Mouse (Mus musculus) cerebellum, postnatal 10 days (tissue): ENCODE measurements at regions not wholly inside any gene's neighbourhood (a gene's known extent, or its start where the extent isn't known, plus 50 kb on each side); places are given as distances from the start of the nearest gene placed in this dataset.
A peak's percentile ranks its signal among the peaks of the same experiment; 100 is the strongest.

Source experiments
- DNase-seq, 2 experiments: peaks; one replicate each; pipeline ENCODE4 v3.0.0; 2021; ENCODE audit warnings: mixed read lengths in 2 of 2

GRCm38 (mm10) chr6:66255378-66255777, 279.8 kb upstream of the Mad2l1 start:
- no peak for DNase-seq

DNA sequence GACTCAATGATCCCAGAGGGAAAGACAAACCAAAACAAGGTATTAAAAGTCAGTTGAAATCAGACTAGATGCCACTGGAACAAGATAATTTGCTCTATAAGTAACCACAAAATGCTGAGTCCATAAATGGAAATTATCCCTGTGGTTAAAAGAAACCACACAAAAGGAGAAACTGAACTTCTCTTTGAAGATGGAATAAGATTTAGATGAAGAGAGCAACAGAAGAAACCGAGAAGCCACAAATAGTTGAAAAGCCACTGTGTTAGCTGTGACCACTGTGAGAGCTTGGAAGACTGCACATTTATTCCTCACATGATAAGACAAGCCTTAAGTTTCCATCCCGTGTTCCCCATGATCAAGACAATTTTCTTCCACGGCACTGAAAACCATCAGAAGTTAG, 271.8 kb upstream of the Mad2l1 start:
- no peak for DNase-seq

GRCm38 (mm10) chr6:66263918-66264317, 271.3 kb upstream of the Mad2l1 start:
- no peak for DNase-seq

- no peak for DNase-seq
Measured at GRCm38 (mm10) chr6:66268427-66268826, 266.8 kb upstream of the Mad2l1 start.

GRCm38 (mm10) chr6:66271414-66272206, 263.6 kb upstream of the Mad2l1 start:
- DNase-seq: no peak

- no peak for DNase-seq
Measured at GRCm38 (mm10) chr6:66272216-66272615, 263.0 kb upstream of the Mad2l1 start.

- DNase-seq: no peak
Measured at GRCm38 (mm10) chr6:66274737-66275136, 260.5 kb upstream of the Mad2l1 start.

DNA sequence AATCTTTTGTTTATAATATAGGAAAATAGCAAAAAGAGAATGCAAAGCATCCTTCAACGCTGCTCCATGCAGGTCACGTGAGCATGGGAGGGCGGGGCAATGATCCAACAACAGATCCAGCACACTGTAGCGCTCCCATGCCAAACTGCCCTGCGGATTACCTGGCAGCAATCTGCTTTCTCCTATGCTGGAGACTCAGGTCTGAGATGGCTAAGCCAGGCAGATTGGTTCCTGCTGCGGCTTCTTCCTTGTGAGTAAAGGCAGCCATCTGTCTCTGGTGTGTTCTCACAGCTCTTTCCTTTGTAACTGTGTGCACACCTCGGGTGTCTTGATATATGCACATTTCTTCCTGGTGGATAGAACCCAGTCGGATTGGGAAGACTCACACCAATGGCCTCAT, 254.5 kb upstream of the Mad2l1 start:
- peak; percentile 94 to 96 for DNase-seq

DNA sequence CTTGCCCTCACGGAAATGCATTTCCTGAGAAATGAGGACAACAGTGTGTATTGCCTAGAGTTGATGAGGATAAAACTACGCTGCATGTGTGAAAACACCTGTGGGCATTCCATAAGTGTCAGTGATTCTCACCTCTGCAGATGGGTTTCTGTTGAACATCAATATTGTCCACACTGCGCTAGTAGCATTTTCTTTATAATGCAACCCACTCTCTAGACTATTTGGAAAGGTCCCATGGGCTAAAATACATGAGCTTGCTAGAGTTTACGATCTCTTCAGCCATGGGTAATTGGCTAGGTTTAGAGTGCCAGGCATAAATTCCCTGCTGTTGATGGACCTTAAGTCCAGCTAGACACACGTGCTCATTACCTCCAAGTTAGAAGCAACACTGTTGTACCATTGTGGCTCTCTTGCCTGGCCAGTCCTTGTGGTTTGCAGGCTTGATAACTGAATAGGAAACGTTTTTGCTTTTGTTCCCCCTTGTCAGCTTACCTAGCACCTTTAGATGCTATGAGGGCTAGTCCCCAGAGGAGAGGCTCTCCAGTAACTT, 252.5 kb upstream of the Mad2l1 start:
- no peak for DNase-seq

- DNase-seq: no peak
Measured at GRCm38 (mm10) chr6:66283521-66283920, 251.7 kb upstream of the Mad2l1 start.

- DNase-seq: peak in 1 of 2 experiments; percentile 7
Measured at GRCm38 (mm10) chr6:66287607-66288006, 247.6 kb upstream of the Mad2l1 start.

DNA sequence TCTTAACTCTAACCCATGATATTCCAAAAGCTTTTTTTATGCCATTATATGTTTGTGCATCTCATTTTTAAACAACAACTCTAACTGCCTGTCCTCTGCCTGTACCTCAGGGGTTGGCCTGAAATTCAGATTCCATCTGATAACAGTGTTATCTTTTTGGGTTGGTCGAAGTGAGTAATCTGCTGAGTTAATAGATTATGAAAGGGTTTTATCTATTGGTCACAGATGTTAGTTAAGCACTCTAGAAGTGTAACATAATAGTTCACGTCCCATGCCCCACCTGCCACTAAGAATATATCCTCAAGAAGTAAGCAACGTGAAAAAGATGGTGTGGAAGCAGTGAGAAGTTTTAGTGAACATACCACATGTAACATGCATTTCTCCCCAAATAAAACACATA, 246.0 kb upstream of the Mad2l1 start:
- no peak for DNase-seq

- DNase-seq: no peak
Measured at GRCm38 (mm10) chr6:66291576-66291975, 243.6 kb upstream of the Mad2l1 start.

DNA sequence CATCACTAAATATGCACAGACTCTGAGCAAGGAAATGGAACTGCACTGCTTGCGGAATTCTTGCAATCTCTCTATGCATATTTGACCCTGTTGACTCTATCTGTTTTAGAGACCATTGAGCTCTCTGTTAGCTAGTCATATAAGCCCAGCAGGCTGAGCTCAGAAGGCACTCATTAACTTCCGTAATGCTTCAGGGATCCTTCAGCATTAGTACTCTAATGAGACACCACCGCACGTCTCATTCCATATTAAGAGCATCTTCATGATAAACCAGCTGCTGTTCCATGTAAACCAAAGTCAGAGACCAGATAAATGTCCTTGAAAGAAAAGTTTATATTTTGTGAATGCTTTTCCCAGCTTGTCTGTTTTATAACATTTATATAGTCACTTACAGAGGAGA, 237.1 kb upstream of the Mad2l1 start:
- no peak for DNase-seq

DNA sequence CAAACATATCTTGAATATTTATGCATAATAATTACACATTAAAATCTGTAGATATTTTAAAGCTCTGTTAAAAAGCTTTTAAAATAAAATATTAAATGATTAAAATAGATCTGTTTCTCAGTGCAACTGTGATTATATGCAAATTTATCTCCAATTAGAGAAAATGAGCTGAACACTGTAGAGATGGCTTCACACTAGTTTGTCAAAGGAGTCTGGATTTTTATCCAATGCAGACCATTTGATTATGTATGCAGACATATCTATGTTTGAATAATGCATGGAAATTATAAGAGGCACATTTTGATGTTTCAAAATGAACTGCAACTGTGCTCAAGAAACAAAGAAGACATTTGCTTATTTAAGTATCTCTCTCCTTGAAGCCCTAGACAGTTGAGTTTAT, 235.0 kb upstream of the Mad2l1 start:
- DNase-seq: no peak

DNA sequence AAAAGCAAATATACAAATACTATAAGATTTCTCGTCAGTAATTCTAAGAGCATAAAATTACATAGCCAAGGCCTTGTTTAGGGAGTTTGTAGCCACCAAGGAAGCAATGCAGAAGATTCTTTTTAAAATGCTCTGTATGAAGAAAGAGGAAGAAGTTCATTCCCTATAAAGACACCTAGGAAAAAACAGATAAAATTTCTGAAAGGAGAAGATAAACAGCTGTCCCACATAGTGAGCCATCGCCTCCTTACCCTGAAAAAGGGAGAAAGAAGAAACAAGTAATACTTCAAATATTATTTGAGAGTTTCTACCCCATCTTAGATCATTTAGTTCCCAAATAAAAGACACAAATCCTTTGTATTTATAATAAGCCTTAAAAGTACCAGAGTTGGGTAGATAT, 190.3 kb upstream of the Mad2l1 start:
- DNase-seq: no peak

- no peak for DNase-seq
Measured at GRCm38 (mm10) chr6:66347356-66347755, 187.8 kb upstream of the Mad2l1 start.

GRCm38 (mm10) chr6:66361130-66361529, 174.1 kb upstream of the Mad2l1 start:
- peak in 1 of 2 experiments; percentile 11 for DNase-seq

GRCm38 (mm10) chr6:66367263-66367662, 167.9 kb upstream of the Mad2l1 start:
- peak; percentile 78 to 82 for DNase-seq

DNA sequence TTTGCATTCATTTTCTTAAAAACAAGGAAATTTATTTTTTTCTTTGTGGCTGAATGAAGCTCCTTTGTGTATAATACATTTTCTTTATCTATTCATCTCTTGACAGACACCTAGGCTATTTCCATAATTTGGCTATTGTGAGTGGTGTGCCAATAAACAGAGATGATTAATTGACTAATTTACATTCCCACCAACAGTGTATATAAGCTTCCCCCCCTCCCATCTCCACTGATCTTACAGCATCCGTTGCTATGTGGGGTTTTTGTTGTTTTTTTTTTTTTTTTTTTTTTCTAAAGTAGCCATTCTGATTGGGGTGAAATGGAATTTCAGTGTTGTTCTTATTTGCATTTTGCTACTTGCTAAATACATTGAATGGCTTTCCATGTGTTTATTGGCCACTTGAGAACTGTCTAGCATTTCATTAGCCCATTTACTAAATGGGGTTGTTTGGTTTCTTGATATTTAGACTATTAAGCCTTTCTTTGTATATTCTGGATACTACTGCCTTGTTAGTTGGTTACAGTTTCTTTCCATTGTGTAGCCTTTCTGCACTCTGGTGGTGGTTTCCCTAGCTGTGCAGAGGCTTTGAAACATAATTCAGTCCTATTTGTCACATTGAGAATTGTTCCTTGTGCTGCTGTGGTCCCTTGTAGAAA, 153.8 kb upstream of the Mad2l1 start:
- no peak for DNase-seq

GRCm38 (mm10) chr6:66382347-66383010, 152.7 kb upstream of the Mad2l1 start:
- no peak for DNase-seq

- no peak for DNase-seq
Measured at GRCm38 (mm10) chr6:66395147-66395546, 140.0 kb upstream of the Mad2l1 start.

- DNase-seq: no peak
Measured at GRCm38 (mm10) chr6:66397411-66397810, 137.8 kb upstream of the Mad2l1 start.

- no peak for DNase-seq
Measured at GRCm38 (mm10) chr6:66398674-66399073, 136.5 kb upstream of the Mad2l1 start.
